In genomic region chr15:100495102-100495501, GRCm38 (mm10) we compare ENCODE assay signal across 8 mouse cellular contexts. TPM values are rescaled to one million over a fixed set of nuclear protein-coding genes. Genes with fewer than 3 reads are reported as not detected.
DNase-seq lines count a peak whose midpoint lies in the region; ATAC-seq lines count a peak whose summit lies in the region.

Gene Csrnp2 (minus strand): TSS chr15:100495488.

- H3K9ac ChIP-seq in hindbrain, embryonic 13.5 days: peak within 1 kb of the TSS; percentile 98

- peak within 1 kb of the TSS; percentile 99 for H3K27ac ChIP-seq in hindbrain, embryonic 13.5 days

- H3K27me3 ChIP-seq in hindbrain, embryonic 13.5 days: no peaks in the 10 kb centered on the region

- peak within 1 kb of the TSS; percentile 76 for H3K4me3 ChIP-seq in hindbrain, embryonic 13.5 days

- WGBS in hindbrain, embryonic 13.5 days: under 1% methylated on average over 37 of the region's 40 CpGs

- H3K36me3 ChIP-seq in hindbrain, embryonic 13.5 days: 0 out of 2 replicates have a peak, but pooled peaks cover 5% of the 10 kb centered on the region

- DNase-seq in Muller cell, postnatal 12 days (ENCODE audit: inconsistent ontology term): peak; percentile 94
- peak; percentile 93 for DNase-seq in cerebellum, adult 9-11 months
- peak; percentile 88 to 94 for DNase-seq in frontal cortex, postnatal 10 days (ENCODE audit: low spot score in 2 of 2)
- peak; percentile 92 for DNase-seq in layer of hippocampus, postnatal 25 days (ENCODE audit: extremely low spot score in 1 of 2, low spot score in 1 of 2)
- DNase-seq in lung, postnatal 25 days (ENCODE audit: low spot score): peak; percentile 91
- peak; percentile 96 for DNase-seq in retina, embryonic 14.5 days (ENCODE audit: low spot score)
- peak; percentile 93 for DNase-seq in thymus, postnatal 4 days

- H3K4me2 ChIP-seq in hindbrain, embryonic 13.5 days: peak within 1 kb of the TSS; percentile 85

- ATAC-seq in hindbrain, embryonic 13.5 days (ENCODE audit: low FRiP score): peak; percentile 97

- H3K4me1 ChIP-seq in hindbrain, embryonic 13.5 days (replicated peaks): peaks cover 41% of the 10 kb centered on the region

- H3K9me3 ChIP-seq in hindbrain, embryonic 13.5 days: no peaks in the 10 kb centered on the region

RNA-seq across cellular contexts. Expression of gene Csrnp2, which starts in this region (rescaled TPM):
- 43.2 and 44.4 TPM in 2 replicates for polyA plus RNA-seq in hindbrain, embryonic 13.5 days (2015; fragmentation: Nextera tagmentation; extraction: Ambion mirVana)
- 10 to 100 TPM; 27.0 to 27.9 TPM for total RNA-seq in layer of hippocampus, postnatal 25 days (2021)

Comparison
In these comparisons a context has a peak if more than half of its experiments do, and no peak if none do; other contexts are left out.
1. Peak in every context shown above with its lines: DNase-seq, ATAC-seq, H3K4me3 ChIP-seq and H3K27ac ChIP-seq.